Mouse (Mus musculus) small intestine, adult 2 months (tissue): ENCODE results near the gene Spata17.

Experiments
- CTCF ChIP-seq: fragments of 200-500 bp; IDR thresholded peaks from 2 replicates; pipeline ENCODE4 v1.5.1; 2012; ENCODE audit warnings: low read depth, mild to moderate bottlenecking, control low read depth, inconsistent platforms, low read length, moderate library complexity, mixed read lengths; ENCODE audit not compliant: insufficient replicate concordance, insufficient read length; ENCODE audit errors: extremely low read depth
- POLR2A ChIP-seq: fragments of 200-500 bp; IDR thresholded peaks from 2 replicates; pipeline ENCODE4 v1.6.1; 2012; ENCODE audit warnings: low read depth, mild to moderate bottlenecking, control low read depth, inconsistent platforms, low read length, moderate library complexity

GRCm38 (mm10) chr1:187054333-187054732, 160.9 kb downstream of the Spata17 start:
- no peak for TF ChIP-seq POLR2A
- TF ChIP-seq CTCF: no peak
